Mouse (Mus musculus): Measurements from ENCODE around the gene Esrra. TPM values are rescaled to one million over a fixed set of nuclear protein-coding genes. Genes with fewer than 3 reads are reported as not detected.
"Not testable (repeated sequence)": the region's sequence is repeated elsewhere in the genome, so short reads cannot be mapped to it uniquely, and the experiment has no call there.

The Esrra gene
- polyA plus RNA-seq, 1 experiment from 2014 or later: 18.0 TPM

DNA sequence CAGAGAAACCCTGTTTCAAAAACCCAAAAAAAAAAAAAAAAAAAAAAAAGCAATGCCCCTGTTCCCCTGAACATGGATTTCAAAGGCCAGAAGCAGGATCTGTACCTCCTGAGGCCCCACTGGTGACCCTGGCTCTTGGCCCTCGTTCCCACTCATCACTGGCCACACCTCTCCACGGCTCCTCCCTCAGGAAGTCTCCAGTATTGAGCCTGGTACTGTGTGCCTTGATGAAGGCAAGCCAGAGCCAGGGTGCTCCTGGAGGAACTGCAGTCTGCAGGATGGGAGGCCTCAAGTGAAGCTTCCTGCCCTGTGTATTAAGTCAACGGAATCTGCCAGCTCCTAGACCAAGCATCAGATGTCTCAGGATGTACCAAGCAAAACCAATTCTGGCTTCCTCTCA, 15.4 kb downstream of the Esrra start:
- H3K27ac ChIP-seq (ENCODE audit: low read length): no peak overlapping the region
- peaks cover 22% of the 10 kb centered on the region for H3K4me1 ChIP-seq (ENCODE audit: insufficient read depth, low read length)
- no peak for ATAC-seq (ENCODE audit: low FRiP score, low TSS enrichment)
- no peaks in the 10 kb centered on the region for H3K9me3 ChIP-seq (ENCODE audit: low read length)
- no peak overlapping the region for H3K9ac ChIP-seq (replicated peaks; ENCODE audit: low read length)
- 80% methylated on average over 3 of the region's 3 CpGs for WGBS
- peaks cover 25% of the 10 kb centered on the region for H3K36me3 ChIP-seq (ENCODE audit: insufficient read depth, low read length)
- H3K4me3 ChIP-seq (ENCODE audit: low read length): no peak overlapping the region
- H3K4me2 ChIP-seq (replicated peaks; ENCODE audit: low read depth, low read length): no peak overlapping the region
- H3K27me3 ChIP-seq (ENCODE audit: insufficient read depth, low read length): no peaks in the 10 kb centered on the region

DNA sequence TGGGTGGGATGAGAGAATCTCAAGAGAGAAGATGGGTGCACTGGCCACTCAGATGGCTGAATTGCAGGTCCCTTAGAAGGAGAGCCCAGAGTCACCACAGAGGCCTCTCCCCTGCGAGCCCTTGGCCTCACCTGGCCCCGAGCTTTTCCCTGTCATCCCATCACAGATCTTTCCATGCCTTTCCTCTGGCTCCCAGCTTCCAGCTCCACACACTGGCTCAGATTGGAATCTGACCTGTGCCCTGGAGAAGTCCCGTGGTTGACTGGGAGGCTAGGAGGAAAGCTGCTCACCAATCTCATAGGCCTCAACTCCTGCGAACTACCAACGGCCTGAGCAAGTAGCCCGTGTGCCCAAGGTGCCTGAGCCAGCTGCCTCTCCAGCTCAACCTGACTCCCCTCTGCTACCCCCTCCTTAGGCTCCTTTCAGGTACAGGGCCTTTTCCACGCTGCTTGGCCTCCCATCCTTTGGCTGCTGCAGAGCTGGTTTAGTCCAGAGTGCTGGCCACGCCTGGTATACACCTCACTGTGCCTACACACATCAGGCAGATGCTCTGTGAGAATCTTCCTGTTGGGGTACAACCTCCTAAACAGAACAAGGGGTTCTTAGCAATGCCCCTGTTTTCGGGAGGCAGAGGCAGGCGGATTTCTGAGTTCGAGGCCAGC, 16.0 kb downstream of the Esrra start:
- ATAC-seq (ENCODE audit: low FRiP score, low TSS enrichment): no peak
- Histone ChIP-seq H3K4me2 (replicated peaks; ENCODE audit: low read depth, low read length) (no peak overlapping the region), H3K36me3 (ENCODE audit: insufficient read depth, low read length) (peaks cover 24% of the 10 kb centered on the region), H3K27me3 (ENCODE audit: insufficient read depth, low read length) (no peaks in the 10 kb centered on the region), H3K4me1 (ENCODE audit: insufficient read depth, low read length) (peaks cover 17% of the 10 kb centered on the region), H3K9me3 (ENCODE audit: low read length) (no peaks in the 10 kb centered on the region), H3K27ac (ENCODE audit: low read length) (no peak overlapping the region), H3K4me3 (ENCODE audit: low read length) (no peak overlapping the region), H3K9ac (replicated peaks; ENCODE audit: low read length) (no peak overlapping the region)
- 89% methylated on average over 11 of the region's 11 CpGs for WGBS

- no peak overlapping the region for H3K4me2 ChIP-seq (replicated peaks; ENCODE audit: low read depth, low read length)
- no peak overlapping the region for H3K4me3 ChIP-seq (ENCODE audit: low read length)
- no peak for ATAC-seq (ENCODE audit: low FRiP score, low TSS enrichment)
- no peak overlapping the region for H3K9ac ChIP-seq (replicated peaks; ENCODE audit: low read length)
- H3K36me3 ChIP-seq (ENCODE audit: insufficient read depth, low read length): peaks cover 24% of the 10 kb centered on the region
- no peak overlapping the region for H3K27ac ChIP-seq (ENCODE audit: low read length)
- no peaks in the 10 kb centered on the region for H3K27me3 ChIP-seq (ENCODE audit: insufficient read depth, low read length)
- 87% methylated on average over 2 of the region's 2 CpGs for WGBS
- peaks cover 7% of the 10 kb centered on the region; the same call in 1 of the 2 replicates for H3K9me3 ChIP-seq (ENCODE audit: low read length)
- peaks cover 17% of the 10 kb centered on the region for H3K4me1 ChIP-seq (ENCODE audit: insufficient read depth, low read length)
Measured at GRCm38 (mm10) chr19:6904846-6905245, 16.8 kb downstream of the Esrra start.

DNA sequence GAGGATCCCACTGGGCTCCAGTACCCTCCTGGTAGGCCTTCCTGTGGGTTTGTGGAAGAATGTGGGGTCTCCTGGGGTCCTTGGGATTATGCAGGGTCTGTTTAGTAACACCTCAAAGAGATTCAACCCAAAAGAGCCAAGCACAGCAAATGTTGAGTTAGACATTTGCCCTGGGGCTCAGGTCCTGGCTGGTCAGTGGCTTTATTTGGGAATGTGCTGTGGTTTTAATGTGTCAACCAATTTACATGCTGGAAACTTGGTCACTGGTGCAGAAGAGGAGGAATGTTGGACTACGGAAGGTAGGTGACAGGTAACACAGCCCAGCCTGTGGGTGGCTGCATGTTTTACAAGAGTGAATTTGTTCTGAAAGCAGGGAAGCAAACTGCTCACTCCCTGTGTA, 18.6 kb downstream of the Esrra start:
- peaks cover 7% of the 10 kb centered on the region; the same call in 1 of the 2 replicates for H3K9me3 ChIP-seq (ENCODE audit: low read length)
- no peak overlapping the region for H3K4me3 ChIP-seq (ENCODE audit: low read length)
- H3K4me1 ChIP-seq (ENCODE audit: insufficient read depth, low read length): peaks cover 7% of the 10 kb centered on the region
- H3K27ac ChIP-seq (ENCODE audit: low read length): no peak overlapping the region
- no peaks in the 10 kb centered on the region for H3K27me3 ChIP-seq (ENCODE audit: insufficient read depth, low read length)
- peaks cover 24% of the 10 kb centered on the region for H3K36me3 ChIP-seq (ENCODE audit: insufficient read depth, low read length)
- WGBS: 81% methylated on average over 1 of the region's 1 CpGs
- H3K9ac ChIP-seq (replicated peaks; ENCODE audit: low read length): no peak overlapping the region
- ATAC-seq (ENCODE audit: low FRiP score, low TSS enrichment): no peak
- H3K4me2 ChIP-seq (replicated peaks; ENCODE audit: low read depth, low read length): no peak overlapping the region

DNA sequence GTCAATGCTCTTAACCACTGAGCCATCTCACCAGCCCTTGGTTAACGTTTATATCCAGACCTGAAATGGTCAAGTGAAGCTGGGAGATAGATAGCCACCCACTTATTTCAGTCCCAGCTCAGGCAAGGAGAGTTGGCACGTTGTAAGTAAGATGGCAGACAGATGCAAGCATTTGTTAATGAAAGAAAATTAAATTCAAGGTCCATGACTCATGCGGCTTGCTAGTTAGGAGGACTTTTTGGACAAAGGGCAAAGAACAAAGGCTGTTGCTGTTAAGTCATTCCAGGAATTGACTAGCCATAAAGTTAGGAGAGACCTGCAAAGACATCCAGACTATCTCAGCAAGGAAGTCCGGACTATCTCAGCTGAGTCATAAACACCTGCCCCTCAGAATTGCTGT, 22.0 kb downstream of the Esrra start:
- Histone ChIP-seq H3K27ac (ENCODE audit: low read length) (no peak overlapping the region), H3K4me2 (replicated peaks; ENCODE audit: low read depth, low read length) (no peak overlapping the region), H3K36me3 (ENCODE audit: insufficient read depth, low read length) (0 out of 2 replicates have a peak, but pooled peaks cover 3% of the 10 kb centered on the region), H3K4me1 (ENCODE audit: insufficient read depth, low read length) (no peaks in the 10 kb centered on the region), H3K4me3 (ENCODE audit: low read length) (no peak overlapping the region), H3K27me3 (ENCODE audit: insufficient read depth, low read length) (no peaks in the 10 kb centered on the region), H3K9ac (replicated peaks; ENCODE audit: low read length) (no peak overlapping the region), H3K9me3 (ENCODE audit: low read length) (peaks cover 13% of the 10 kb centered on the region)
- ATAC-seq (ENCODE audit: low FRiP score, low TSS enrichment): no peak
- WGBS: 82% methylated on average over 4 of the region's 4 CpGs

- H3K27ac ChIP-seq (ENCODE audit: low read length); H3K4me1 ChIP-seq (ENCODE audit: insufficient read depth, low read length); H3K36me3 ChIP-seq (ENCODE audit: insufficient read depth, low read length); H3K27me3 ChIP-seq (ENCODE audit: insufficient read depth, low read length); H3K4me2 ChIP-seq (replicated peaks; ENCODE audit: low read depth, low read length); H3K4me3 ChIP-seq (ENCODE audit: low read length); H3K9ac ChIP-seq (replicated peaks; ENCODE audit: low read length); ATAC-seq (ENCODE audit: low FRiP score, low TSS enrichment): not testable (repeated sequence)
- peaks cover 13% of the 10 kb centered on the region for H3K9me3 ChIP-seq (ENCODE audit: low read length)
- WGBS: 87% methylated on average over 18 of the region's 18 CpGs
Measured at GRCm38 (mm10) chr19:6895608-6896305, 25.9 kb downstream of the Esrra start.

GRCm38 (mm10) chr19:6893731-6894451, 27.7 kb downstream of the Esrra start:
- 95% methylated on average over 14 of the region's 14 CpGs for WGBS

GRCm38 (mm10) chr19:6892512-6892911, 29.1 kb downstream of the Esrra start:
- Histone ChIP-seq H3K4me2 (replicated peaks; ENCODE audit: low read depth, low read length) (no peak overlapping the region), H3K4me3 (ENCODE audit: low read length) (no peak overlapping the region), H3K27me3 (ENCODE audit: insufficient read depth, low read length) (no peaks in the 10 kb centered on the region), H3K27ac (ENCODE audit: low read length) (no peak overlapping the region), H3K9ac (replicated peaks; ENCODE audit: low read length) (no peak overlapping the region), H3K4me1 (ENCODE audit: insufficient read depth, low read length) (0 out of 2 replicates have a peak, but pooled peaks cover 3% of the 10 kb centered on the region), H3K36me3 (ENCODE audit: insufficient read depth, low read length) (no peaks in the 10 kb centered on the region), H3K9me3 (ENCODE audit: low read length) (peaks cover 8% of the 10 kb centered on the region; the same call in 1 of the 2 replicates)
- 25% methylated on average over 4 of the region's 4 CpGs for WGBS
- ATAC-seq (ENCODE audit: low FRiP score, low TSS enrichment): no peak

More at GRCm38 (mm10) chr19:6893731-6894451, 27.7 kb downstream of the Esrra start:
- H3K27ac ChIP-seq (ENCODE audit: low read length): no peak overlapping the region
- H3K36me3 ChIP-seq (ENCODE audit: insufficient read depth, low read length): no peaks in the 10 kb centered on the region
- H3K27me3 ChIP-seq (ENCODE audit: insufficient read depth, low read length): no peaks in the 10 kb centered on the region
- peaks cover 8% of the 10 kb centered on the region; the same call in 1 of the 2 replicates for H3K9me3 ChIP-seq (ENCODE audit: low read length)
- H3K4me2 ChIP-seq (replicated peaks; ENCODE audit: low read depth, low read length): no peak overlapping the region
- H3K4me3 ChIP-seq (ENCODE audit: low read length): no peak overlapping the region
- H3K4me1 ChIP-seq (ENCODE audit: insufficient read depth, low read length): 0 out of 2 replicates have a peak, but pooled peaks cover 3% of the 10 kb centered on the region
- ATAC-seq (ENCODE audit: low FRiP score, low TSS enrichment): no peak
- no peak overlapping the region for H3K9ac ChIP-seq (replicated peaks; ENCODE audit: low read length)

DNA sequence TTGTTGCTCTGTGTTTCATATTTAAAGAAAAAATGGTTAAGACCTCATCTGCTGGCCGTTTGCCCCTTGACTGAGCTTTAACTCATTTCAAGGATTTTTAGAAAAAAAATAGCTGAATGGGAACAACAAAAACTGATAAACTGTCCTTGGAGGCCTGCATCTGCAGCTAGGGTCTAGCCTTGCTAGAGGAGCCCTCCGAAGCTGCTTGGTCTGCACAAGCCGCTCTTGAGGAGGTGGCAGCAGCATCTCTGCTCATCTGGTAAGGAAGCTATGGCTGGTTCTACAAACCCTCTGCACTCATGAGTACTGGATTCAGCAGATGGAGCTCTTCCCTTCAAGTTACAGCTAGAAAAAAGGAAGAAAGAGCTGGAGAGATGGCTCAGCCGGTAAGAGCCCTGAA, 43.6 kb downstream of the Esrra start:
- Histone ChIP-seq H3K9ac (replicated peaks; ENCODE audit: low read length) (no peak overlapping the region), H3K27ac (ENCODE audit: low read length) (no peak overlapping the region), H3K9me3 (ENCODE audit: low read length) (peaks cover 8% of the 10 kb centered on the region), H3K4me2 (replicated peaks; ENCODE audit: low read depth, low read length) (no peak overlapping the region), H3K4me1 (ENCODE audit: insufficient read depth, low read length) (no peaks in the 10 kb centered on the region), H3K4me3 (ENCODE audit: low read length) (no peak overlapping the region), H3K36me3 (ENCODE audit: insufficient read depth, low read length) (no peaks in the 10 kb centered on the region), H3K27me3 (ENCODE audit: insufficient read depth, low read length) (no peaks in the 10 kb centered on the region)
- WGBS: 79% methylated on average over 4 of the region's 4 CpGs
- no peak for ATAC-seq (ENCODE audit: low FRiP score, low TSS enrichment)
